Mouse (Mus musculus) ovary, postnatal 36 days (tissue): ENCODE data around the gene B3gnt2.

Source experiments
- DNase-seq: peaks from one replicate; pipeline ENCODE4 v3.0.0; 2022; ENCODE audit warnings: low spot score, mixed read lengths

The B3gnt2 gene

DNA sequence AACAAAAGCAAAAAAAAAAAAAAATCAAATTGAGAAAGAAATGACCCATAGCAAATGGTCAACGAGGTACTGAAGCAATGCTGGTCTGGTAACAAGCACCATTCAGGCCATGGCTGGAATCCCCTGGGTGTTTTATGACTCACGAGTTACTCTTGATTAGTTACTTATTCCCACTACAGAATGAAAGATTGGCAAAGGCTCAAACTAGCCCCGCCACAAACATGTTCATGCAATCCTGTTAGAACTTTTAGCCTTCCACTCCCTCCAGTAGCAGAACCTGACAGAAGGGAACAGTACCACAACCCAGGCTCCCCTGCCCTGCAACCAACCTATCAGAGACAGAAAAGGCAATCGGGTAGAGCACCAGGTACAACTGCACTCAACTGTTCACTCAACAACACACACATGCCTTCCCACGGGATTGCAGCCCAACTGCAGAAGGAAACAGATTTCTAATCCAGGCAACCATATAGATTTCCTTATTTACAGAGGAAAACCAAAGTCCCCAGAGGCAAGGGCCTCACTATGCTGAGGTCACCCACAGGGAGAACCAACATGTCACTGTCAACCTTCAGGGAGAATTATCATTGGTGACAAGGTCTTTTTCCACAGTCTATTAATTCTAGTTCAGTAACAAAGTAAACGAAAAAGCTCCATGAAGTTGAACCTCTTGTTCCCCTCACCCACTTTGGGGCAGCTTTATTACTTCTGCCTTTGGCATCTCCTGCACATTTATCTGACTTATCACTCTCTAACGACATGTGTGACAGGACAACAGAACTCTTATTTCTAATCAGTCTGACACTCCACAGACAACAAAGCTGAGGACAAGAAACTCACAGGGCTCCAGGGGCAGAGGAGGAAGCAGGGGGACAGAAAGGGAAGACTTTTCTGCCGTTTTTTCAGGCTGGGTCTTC lies 12.8 kb downstream of the B3gnt2 start:
- no peak for DNase-seq

DNA sequence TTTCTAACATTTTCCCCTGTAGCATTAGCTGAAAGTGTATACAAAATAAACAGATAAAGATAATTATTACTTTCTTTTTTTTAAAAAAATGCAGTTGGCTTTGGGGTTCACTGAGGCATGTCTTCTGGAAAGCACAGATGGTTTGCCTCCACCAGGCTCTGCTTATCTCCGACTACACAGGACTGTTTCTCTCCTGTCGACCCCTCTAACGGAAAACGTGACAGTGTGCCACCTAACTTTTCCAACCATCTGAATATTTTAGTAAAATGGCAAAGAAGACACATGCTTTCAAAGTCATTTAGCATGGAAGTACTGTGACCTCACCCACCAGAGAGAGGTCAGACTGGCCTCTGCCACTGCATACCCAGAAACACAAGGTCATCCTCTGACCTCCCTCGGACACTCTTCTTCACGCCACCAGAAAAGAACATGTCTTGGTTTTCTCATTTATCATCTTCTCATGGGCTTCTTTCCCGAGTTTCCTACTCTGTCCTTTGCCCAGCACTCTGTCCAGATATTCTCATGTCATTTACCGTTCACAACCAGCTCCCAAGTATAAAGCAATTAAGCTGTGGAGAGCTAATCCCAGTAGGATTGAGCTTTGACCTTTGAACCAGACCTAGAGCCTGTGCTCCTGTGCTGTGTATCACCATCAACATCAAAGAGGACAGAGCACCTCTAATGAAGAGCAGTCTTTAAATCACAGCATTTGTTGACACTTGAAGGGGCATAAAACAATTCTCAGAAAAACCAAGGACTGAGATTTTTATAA lies 13.6 kb downstream of the B3gnt2 start:
- no peak for DNase-seq

DNA sequence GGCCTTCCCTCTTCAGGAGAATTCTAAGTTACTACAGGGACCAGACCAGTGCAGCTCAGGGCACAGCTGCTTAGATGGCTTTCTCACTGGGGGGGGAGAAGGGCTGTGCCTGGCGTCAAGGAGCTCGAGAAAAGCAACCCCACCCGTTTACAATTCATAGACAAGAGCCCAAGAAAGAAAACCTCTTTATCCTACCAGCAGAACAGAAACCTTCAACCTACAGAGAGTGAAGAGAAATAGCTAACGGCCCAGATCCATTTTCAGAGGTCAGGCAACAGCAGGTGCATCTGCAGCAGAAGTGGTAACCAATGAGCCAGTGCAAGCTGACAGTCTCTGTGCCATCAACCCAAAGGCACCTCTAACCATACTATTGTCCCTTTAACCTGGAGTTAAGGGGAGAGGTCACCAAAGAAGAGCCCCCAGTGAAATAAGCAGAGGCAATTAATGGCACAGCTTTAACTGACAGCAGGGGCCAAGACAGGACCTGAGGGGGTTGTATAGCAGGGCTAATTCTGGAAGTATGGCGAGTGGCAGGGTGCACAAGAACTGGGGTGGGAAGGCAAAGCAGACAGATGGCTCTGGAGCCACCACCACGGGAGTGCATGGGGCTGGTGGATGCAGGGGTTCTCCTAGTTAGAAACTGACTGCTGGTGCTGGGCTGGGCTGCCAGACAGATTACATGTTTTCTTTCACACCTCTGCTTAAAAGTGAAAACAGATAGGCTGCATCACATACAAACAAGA lies 14.5 kb downstream of the B3gnt2 start:
- no peak for DNase-seq

DNA sequence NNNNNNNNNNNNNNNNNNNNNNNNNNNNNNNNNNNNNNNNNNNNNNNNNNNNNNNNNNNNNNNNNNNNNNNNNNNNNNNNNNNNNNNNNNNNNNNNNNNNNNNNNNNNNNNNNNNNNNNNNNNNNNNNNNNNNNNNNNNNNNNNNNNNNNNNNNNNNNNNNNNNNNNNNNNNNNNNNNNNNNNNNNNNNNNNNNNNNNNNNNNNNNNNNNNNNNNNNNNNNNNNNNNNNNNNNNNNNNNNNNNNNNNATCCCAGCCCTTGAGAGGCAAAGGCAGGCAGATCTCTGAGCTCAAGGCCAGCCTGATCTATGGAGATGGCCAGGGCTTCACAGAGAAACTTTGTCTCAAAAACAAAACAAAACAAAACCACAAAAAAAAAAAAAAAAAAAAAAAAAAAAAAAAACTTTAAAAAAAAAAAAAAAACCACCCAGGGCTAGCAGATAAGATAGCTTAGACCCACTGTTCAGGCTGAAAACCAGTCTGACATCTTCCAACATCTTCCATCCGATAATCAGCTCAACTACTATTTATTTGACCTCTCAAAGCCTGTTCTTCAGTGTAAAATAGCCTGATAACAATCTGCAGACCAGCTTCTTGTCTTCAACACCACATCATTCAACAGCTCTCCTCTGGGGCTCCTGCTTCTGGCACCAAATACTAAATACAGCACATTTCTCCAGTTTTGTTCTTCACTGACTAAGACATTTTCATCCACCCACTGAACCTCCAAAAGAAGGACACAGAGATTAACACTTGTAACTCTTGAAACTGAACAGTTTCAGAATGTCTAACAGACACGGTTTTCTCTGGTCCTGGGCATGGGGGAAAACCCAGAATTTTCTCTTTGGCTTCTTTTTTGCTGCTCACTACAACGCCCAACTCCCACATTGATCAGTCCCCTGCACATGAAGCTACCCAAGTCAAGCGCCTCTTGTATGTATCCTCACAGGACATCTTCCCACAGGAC lies 15.7 kb downstream of the B3gnt2 start:
- DNase-seq = no peak

DNA sequence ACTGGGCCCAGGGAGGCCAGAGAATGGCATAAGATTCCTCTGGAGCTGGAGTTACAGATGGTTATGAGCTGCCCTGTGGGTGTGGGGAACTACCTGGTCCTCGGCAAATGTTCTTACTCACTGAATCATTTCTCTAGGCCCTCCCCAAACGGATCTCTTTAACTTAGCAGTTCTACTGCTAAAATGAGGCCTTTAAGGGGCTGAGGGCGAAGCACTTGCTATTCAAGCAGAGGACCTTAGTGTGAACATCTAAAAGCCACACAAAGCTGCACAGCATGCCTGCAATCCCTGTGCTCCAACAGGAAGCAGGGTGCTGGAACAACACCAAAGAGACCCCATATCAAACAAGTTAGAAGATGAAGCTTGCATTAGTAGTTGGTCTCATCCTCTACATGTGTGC lies 21.3 kb downstream of the B3gnt2 start:
- DNase-seq = no peak

DNA sequence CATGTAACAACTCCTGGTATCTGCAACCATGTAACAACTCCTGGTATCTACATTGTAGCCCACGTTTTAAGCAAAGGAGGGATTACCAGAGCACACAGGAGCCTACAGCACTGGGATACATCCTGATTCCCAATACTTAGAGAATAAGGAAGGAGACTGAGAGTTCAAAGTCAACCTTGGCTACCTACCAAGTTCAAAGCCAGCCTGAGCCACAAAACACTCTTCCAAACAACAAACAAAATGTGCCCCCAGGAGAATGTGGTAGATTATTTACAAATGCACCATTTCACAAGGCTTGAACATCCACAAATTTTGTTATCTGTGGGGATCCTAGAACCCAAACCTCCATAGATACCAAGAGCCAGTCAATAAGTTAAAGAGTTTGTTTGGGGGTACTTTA lies 22.4 kb downstream of the B3gnt2 start:
- no peak for DNase-seq

DNA sequence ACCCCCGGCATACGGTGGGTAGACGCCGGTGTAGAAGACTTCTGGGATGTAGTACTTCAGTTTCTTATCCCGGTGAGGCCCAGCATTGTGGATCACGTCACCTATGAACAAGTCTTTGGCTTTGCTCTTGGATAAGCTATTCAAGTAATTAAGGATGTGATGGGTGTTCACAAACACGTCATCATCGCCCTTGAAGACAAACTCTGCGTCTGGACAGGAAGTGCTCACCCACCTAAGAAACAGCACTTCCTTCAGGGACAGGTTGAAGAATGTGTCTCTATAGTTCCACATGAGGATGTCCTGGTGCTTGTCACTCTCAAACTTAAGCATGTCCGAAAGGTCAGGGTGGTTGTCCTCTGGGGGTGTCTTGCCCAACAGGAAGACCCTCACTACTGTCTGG lies 24.5 kb downstream of the B3gnt2 start:
- DNase-seq = no peak

DNA sequence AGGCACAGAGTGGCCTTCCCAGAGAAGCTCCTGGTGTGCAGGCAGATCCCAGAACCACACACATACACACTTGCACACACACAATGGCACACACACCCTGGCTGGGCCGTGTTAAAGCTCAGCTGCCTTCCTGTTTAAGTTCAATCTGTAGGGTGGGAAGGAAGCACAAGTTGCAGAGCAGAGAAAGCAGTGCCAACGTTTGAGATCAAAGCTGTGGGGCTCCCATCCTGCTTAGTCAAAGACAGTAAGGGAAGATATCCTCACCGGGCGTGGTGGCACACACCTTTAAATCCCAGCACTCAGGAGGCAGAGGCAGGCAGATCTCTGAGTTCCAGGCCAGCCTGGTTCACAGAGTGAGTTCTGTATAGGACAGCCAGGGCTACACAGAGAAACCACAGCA lies 28.2 kb downstream of the B3gnt2 start:
- DNase-seq = no peak

DNA sequence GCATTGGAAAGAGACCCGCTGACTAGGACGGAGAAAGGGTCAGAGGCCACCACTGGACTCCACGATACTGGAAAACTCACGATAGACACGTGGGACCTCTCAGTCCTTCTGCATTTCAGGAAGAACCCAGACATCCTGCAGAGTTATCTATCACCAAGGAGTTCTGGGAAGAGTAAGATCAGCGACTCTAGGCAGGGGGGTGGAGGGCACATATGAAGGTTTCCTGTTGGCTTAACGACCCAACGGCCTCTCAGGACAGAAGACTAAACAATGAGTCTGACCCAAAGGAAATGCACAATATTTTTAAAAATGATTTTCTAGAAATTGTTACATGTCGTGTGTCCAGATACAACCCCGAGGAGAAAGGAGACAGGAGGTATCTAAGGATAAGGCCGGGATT lies 28.8 kb downstream of the B3gnt2 start:
- no peak for DNase-seq

DNA sequence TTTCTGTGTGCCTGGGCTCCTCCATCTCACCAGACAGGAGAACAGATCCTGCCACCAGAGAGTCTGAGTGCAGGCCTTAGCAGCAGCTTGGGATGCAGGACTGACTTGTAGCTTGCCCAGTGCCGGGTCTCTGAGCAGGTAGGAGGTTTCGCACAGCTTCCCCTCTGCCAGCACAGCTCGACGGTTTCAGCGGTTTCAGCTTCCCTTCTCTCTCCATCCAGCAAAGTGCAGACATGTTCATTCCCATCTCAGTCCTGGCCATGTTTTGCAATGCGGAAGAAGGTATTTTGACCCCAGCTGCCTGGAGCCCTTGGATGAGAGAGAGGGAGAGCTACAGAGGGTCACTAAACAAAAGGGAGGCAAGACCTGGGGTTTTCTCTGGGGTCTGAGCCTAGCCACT lies 30.1 kb downstream of the B3gnt2 start:
- no peak for DNase-seq

DNA sequence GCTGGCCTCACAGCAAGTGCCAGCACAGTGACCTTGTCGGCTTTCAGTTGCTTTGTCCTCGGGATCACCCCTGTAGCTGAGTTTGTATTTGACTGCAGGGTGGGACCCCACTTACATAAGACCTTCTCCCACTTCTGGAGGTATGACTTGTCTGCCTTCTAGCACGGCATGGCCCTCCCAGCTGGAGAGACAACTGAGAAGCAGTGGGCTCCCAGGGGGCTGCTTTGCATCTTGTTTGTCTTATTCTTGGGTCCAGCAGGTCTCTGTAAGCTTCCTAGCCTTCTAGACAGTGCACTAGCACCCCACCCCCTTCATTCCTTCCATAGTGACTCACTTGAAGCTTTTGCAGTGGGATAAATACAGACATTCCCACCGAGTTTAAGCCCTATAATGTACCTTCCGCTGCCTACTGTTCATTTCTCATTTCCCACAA lies 30.6 kb downstream of the B3gnt2 start:
- no peak for DNase-seq

DNA sequence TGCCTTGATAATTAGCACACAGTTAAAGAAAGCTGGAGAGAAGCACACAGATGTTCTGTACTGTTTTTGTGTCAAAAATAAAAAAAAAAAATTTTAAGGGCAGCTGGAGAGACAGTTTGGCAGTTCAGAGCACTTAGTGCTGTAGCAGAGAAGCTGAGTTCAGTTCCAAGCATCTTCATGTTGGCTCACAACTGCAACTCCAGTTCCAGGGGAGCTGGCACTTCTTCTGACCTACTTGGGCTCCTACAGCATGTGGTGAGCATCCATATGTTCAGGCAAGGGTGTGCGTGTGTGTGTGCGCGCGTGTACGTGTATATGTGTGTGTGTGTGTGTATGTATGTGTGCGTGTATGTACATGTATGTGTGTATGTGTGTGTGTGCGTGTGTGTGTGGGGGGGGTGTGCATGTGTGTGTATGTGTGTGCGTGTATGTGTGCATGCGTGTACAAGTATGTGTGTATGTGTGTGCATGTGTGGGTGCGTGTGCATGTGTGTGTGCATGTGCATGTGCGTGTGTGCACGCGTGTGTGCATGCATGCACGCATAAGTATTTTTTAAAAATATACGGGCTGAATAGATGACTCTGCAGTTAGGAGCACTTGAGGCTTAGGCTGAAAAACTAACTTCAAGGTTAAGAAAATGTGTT lies 31.7 kb downstream of the B3gnt2 start:
- no peak for DNase-seq

DNA sequence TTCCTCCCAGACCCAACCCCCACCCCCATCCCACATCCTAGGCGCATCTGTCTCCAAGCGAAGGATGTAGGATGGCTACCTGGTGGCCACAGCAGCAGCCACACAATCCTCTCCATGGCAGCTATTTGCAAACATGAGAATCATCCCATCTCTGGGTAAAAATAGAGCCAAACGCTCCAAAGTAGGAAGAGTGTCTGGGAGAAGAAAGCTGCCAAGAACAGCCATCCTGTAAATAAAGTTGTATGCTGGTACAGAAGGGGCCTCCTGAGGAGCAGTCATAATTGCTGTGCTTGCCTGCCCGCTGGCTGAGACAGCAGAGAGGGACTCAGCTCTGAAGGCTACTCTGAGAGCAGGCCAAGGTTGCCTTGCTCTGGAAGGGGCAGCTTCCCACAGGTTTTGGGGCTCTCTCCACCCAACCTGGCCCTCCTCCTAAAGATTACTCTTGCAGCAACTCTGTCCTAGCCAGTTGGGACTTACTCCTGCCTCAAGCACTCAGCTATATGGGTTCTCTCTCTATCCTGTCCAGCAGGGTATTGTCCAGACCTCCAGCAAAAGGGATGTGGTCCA lies 33.2 kb downstream of the B3gnt2 start:
- no peak for DNase-seq

DNA sequence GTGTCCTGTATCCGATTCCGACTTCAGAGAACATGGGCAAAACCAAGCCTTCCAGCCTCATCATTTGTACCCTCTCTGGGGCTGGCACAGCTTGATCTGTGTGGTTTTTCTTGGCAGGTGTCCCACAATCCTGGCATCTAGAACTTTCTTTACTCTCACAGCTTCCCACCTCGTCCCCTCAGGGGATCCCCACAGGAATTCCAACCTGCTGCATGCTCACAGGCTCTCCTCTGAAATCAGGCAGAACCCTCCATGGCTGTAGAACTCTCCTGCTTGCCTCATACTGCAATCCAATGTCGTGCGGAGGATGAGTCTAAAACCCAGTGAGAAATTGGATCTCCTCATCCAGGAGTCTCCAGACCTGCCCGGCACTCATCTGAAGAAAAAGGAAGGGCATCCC lies 34.1 kb downstream of the B3gnt2 start:
- DNase-seq = no peak

DNA sequence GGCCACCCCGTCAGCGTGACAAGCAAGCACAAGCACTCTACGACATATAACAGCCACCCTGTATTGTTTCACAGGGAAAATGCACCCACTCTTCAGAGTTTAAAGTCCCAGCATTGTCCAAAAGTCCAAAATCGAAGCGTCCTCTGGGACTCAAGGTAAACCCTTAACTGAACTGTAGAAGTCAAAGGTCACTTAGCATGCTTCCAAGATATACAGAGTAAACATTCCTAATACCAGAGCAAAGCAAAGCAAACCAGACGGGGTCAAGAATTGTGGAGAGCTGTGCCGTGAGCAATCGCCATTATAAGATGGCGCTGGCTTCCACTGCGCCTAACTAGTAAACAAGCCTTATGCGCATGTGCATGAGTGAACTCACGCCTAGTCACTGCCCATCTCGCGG lies 34.7 kb downstream of the B3gnt2 start:
- DNase-seq = no peak

DNA sequence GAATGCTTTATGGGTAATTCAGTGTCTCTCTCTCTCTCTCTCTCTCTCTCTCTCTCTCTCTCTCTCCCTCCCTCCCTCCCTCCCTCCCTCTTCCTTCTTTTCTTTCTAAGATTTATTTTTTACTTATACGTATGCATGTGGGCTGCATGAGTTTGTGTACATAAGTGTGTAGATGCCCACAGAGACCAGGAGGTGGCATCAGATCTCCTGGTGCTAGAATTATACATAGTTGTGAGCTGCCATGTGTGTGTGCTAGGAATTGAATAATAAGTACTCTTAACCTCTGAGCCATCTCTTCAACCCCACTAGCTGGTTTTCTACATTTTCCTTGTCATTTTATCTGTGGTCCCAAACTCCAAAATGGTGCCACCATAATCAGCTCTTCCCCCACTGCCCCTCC lies 35.2 kb downstream of the B3gnt2 start:
- no peak for DNase-seq

DNA sequence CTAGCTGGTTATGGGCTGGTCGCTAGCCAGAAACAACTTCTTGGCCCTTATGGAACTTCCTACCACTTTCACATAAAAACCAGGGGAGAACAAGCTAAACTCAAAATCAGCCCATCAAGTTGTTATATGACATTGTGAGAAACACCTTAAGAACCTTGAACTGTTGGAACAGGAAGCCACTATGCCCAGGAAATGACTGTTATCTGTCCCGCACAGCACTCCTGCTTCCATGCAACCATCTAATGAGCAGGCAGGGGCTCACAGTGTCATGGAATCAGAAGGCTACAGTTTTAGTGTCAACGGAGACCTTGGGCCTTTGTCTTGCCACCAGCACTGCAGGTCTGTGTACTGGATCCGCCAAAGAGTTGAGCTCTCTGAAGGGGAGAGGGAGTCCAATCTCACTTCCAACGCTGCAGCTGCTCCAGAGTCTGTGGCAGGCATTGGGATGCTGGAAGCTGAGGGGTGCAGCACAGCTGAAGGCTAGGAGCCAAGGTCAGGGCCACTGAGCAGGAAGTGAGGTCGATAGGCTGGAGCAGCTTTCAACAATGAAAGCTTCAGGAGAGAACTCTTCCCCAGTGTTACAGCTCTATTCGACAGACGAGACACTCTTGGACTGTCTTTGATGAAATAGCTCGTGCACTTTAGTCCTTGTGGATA lies 36.6 kb downstream of the B3gnt2 start:
- DNase-seq = no peak

DNA sequence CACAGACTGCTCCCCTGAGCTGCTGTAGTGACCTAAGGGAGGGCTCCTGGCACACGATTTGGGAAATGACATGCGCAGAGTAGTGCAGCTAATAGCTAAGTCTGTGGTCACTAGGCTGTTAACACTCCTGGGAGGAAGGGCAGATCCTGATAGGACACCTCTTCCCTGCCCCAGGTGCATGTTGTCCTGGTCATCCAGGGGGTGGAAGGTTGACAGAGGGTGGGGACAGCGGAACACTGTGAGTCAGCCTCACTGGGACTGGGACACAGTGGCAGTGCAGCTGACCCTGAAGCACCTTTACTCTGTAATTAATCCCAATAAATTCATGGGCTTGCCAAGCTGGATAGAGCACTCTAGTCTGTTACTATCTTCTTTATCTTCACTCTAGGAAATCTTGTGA lies 39.5 kb downstream of the B3gnt2 start:
- DNase-seq = no peak

DNA sequence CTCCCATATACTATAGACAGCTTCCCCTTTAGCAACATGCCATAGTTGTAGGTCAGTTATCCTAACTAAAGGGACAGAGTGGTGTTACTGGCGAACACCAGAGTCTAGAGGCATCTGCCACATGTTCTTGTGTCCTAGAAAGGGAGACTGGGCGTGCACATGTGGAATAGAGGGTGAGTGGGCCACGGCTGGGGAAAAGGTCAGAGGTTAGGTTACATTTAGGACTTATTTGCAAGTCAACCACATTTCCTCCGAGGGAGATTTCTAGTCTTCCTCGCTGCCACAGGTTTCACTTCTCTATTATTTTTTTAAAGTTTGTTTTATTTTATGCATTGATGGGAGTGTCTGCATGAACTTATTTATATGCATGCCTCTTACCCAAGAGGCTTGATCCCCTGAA lies 42.4 kb downstream of the B3gnt2 start:
- DNase-seq = no peak

DNA sequence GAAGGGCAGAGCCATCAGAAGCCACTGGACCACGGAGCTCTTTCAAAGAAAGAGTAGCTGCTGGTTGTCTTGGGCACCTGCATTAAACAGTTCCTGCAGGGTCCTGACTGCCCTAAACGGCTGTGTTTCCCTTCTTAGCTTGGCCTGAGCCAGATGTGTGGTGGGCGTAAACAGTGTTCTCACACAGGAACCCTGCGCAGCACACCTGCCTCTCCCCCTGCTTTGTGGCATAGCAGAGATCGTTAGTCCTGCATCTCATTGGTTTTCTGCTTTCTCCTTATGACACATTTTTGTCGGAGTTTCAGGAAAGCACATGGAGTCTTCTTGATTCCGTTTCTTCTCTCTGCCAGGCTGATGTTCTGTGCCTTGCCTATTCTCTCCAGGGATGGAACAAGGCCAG lies 44.9 kb downstream of the B3gnt2 start:
- no peak for DNase-seq
